Mouse (Mus musculus): ENCODE measurements at regions not wholly inside any gene's neighbourhood (a gene's known extent, or its start where the extent isn't known, plus 50 kb on each side); places are given as distances from the start of the nearest gene placed in this dataset.

DNA sequence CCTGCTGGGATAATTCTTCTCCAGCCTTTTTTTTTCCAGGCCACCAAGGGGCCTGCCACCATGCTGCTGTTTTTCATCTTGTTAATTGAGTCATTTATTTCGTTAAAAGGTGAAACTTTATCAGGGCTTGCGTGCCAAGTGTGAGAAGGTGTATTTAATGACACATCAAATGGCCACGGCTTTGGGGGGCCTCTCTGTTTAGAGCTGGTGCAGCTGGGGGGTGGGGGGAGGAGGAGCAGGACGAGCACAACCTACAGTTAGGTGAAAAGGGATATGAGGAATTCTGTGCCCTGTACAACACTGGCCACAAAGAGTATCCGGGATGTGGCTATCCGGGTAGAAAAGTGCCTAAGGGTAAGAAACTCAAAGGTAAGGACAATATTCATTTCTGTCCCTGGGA, 213.6 kb downstream of the Bcl11b start:
- H3K79me2 ChIP-seq (ENCODE audit: control insufficient read depth, insufficient read depth, low read length), result no peaks in the 10 kb centered on the region
- no peak for TF ChIP-seq CTCF (IDR thresholded peaks at IDR 0.05; ENCODE audit: low read depth, low read length)
- no peak for TF ChIP-seq POLR2A (IDR thresholded peaks at IDR 0.05; ENCODE audit: extremely low read depth, insufficient read depth, low read length)
- no peak overlapping the region for H3K27ac ChIP-seq (replicated peaks; ENCODE audit: insufficient read depth, low read depth, low read length)
- H3K9ac ChIP-seq (ENCODE audit: low read depth, low read length), result no peak overlapping the region
- H3K4me3 ChIP-seq (ENCODE audit: insufficient read depth, low read depth, low read length), result no peak overlapping the region
- no peaks in the 10 kb centered on the region for H3K4me1 ChIP-seq (ENCODE audit: control insufficient read depth, insufficient read depth, low read length)
- no peak for DNase-seq (ENCODE audit: extremely low read depth, low read depth, low spot score)
- H3K36me3 ChIP-seq (ENCODE audit: control insufficient read depth, insufficient read depth, low read length), result no peaks in the 10 kb centered on the region
- 55% methylated on average over 6 of the region's 6 CpGs for WGBS
- H3K27me3 ChIP-seq (ENCODE audit: control insufficient read depth, insufficient read depth, low read length), result no peaks in the 10 kb centered on the region

DNA sequence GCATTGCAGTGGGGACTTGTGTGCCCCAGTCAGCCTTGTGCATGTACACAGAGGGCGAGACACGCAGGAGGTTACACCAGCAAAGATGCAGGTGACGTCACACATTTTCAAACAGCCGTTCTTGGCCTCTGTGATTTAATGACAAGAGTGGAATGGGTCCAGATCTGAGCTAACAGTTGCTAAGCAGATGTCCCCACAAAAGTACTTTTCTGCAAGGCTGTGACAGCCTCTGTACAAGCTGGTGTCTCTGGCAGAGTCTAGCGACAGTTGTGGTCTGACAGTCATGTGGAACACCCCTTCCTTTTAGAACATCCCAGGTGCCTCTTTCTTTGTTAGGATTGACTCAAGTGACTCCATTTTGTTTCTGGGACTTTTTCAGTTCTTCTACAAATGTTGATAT, 203.1 kb downstream of the Bcl11b start:
- no peaks in the 10 kb centered on the region for H3K4me1 ChIP-seq (ENCODE audit: control insufficient read depth, insufficient read depth, low read length)
- H3K9ac ChIP-seq (ENCODE audit: low read depth, low read length), result no peak overlapping the region
- H3K27ac ChIP-seq (replicated peaks; ENCODE audit: insufficient read depth, low read depth, low read length), result no peak overlapping the region
- no peak for TF ChIP-seq CTCF (IDR thresholded peaks at IDR 0.05; ENCODE audit: low read depth, low read length)
- no peak for TF ChIP-seq POLR2A (IDR thresholded peaks at IDR 0.05; ENCODE audit: extremely low read depth, insufficient read depth, low read length)
- no peak overlapping the region for H3K4me3 ChIP-seq (ENCODE audit: insufficient read depth, low read depth, low read length)
- H3K27me3 ChIP-seq (ENCODE audit: control insufficient read depth, insufficient read depth, low read length), result no peaks in the 10 kb centered on the region
- no peaks in the 10 kb centered on the region for H3K79me2 ChIP-seq (ENCODE audit: control insufficient read depth, insufficient read depth, low read length)
- 83% methylated on average over 5 of the region's 5 CpGs for WGBS
- H3K36me3 ChIP-seq (ENCODE audit: control insufficient read depth, insufficient read depth, low read length), result no peaks in the 10 kb centered on the region
- DNase-seq (ENCODE audit: extremely low read depth, low read depth, low spot score), result no peak

DNA sequence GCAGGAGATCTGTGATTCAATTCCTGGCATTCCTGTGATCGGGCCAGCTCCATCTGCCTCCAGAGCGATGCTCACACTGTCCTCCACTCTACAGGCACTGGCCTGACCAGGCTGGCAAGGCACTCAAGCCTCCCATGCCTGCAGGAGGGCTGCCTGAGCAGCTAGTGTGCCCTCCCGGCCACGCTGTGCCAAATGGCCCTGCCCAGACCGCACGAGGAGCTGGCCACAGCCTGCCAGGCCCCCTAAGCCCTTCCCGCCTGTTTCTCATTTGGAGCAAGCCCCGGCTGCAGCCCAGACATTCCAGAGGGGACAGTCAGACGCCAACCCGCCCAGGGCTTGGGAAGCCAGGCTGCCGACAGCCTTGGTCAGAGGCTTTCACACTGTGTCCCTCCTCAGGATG, 195.8 kb downstream of the Bcl11b start:
- no peak for TF ChIP-seq CTCF (IDR thresholded peaks at IDR 0.05; ENCODE audit: low read depth, low read length)
- H3K9ac ChIP-seq (ENCODE audit: low read depth, low read length), result no peak overlapping the region
- DNase-seq (ENCODE audit: extremely low read depth, low read depth, low spot score), result no peak
- H3K79me2 ChIP-seq (ENCODE audit: control insufficient read depth, insufficient read depth, low read length), result no peaks in the 10 kb centered on the region
- WGBS, result 13% methylated on average over 11 of the region's 11 CpGs
- no peaks in the 10 kb centered on the region for H3K27me3 ChIP-seq (ENCODE audit: control insufficient read depth, insufficient read depth, low read length)
- H3K27ac ChIP-seq (replicated peaks; ENCODE audit: insufficient read depth, low read depth, low read length), result no peak overlapping the region
- no peaks in the 10 kb centered on the region for H3K4me1 ChIP-seq (ENCODE audit: control insufficient read depth, insufficient read depth, low read length)
- H3K36me3 ChIP-seq (ENCODE audit: control insufficient read depth, insufficient read depth, low read length), result no peaks in the 10 kb centered on the region
- no peak overlapping the region for H3K4me3 ChIP-seq (ENCODE audit: insufficient read depth, low read depth, low read length)

DNA sequence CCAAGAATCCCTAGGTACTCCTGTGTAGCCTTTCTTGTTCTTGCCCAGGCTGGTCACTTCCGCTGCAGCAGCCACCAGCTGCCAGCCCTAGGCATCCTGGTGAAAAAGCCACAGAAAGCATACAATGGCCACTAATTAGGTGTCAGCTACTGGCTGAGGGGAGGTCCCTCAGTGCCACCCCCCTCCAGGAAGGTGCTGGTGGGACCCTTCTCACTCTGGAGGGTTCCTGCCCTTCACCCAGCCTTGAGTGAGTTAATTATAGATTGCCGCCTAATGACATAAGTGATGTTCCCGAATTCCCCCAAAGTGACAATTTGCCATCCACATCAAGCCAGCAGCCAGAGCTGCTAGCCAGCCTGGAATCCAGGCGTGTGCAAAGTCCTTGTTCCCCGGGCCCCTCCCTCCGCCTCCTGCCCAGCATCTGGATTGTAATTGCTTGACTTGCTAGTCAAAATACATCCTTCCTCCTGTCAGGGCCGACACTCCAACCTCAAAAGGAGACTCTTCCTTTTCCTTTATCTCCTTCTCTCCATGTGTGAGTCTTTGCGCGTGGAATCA, 195.2 kb downstream of the Bcl11b start:
- Histone ChIP-seq H3K79me2 (ENCODE audit: control insufficient read depth, insufficient read depth, low read length) (no peaks in the 10 kb centered on the region), H3K27me3 (ENCODE audit: control insufficient read depth, insufficient read depth, low read length) (no peaks in the 10 kb centered on the region), H3K9ac (ENCODE audit: low read depth, low read length) (no peak overlapping the region), H3K36me3 (ENCODE audit: control insufficient read depth, insufficient read depth, low read length) (no peaks in the 10 kb centered on the region), H3K27ac (replicated peaks; ENCODE audit: insufficient read depth, low read depth, low read length) (no peak overlapping the region), H3K4me1 (ENCODE audit: control insufficient read depth, insufficient read depth, low read length) (no peaks in the 10 kb centered on the region), H3K4me3 (ENCODE audit: insufficient read depth, low read depth, low read length) (no peak overlapping the region)
- no peak for TF ChIP-seq CTCF (IDR thresholded peaks at IDR 0.05; ENCODE audit: low read depth, low read length)
- TF ChIP-seq POLR2A (IDR thresholded peaks at IDR 0.05; ENCODE audit: extremely low read depth, insufficient read depth, low read length), result no peak
- DNase-seq (ENCODE audit: extremely low read depth, low read depth, low spot score), result no peak
- WGBS, result 56% methylated on average over 9 of the region's 9 CpGs

DNA sequence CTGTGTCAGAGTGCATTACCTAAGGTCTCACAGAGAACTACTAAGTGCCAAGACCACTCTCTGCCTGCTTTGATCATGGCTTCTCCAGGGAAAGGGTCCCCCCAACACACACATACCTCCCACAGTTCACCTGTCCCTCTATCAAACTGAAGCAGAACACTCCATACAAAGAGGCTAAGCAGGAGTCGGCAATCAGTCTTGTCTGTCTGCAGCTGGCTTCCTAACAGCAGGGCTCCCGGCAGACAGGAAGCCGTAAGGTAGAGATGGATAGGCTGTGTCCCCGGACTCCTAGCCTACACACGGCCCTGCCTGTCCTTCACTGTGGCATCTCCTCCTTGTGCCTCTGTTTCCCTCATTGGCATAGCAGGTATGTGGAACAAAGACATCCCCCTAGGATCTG, 192.2 kb downstream of the Bcl11b start:
- no peak for TF ChIP-seq CTCF (IDR thresholded peaks at IDR 0.05; ENCODE audit: low read depth, low read length)
- TF ChIP-seq POLR2A (IDR thresholded peaks at IDR 0.05; ENCODE audit: extremely low read depth, insufficient read depth, low read length), result no peak
- Histone ChIP-seq H3K79me2 (ENCODE audit: control insufficient read depth, insufficient read depth, low read length) (no peaks in the 10 kb centered on the region), H3K27me3 (ENCODE audit: control insufficient read depth, insufficient read depth, low read length) (no peaks in the 10 kb centered on the region), H3K27ac (replicated peaks; ENCODE audit: insufficient read depth, low read depth, low read length) (no peak overlapping the region), H3K4me1 (ENCODE audit: control insufficient read depth, insufficient read depth, low read length) (no peaks in the 10 kb centered on the region), H3K36me3 (ENCODE audit: control insufficient read depth, insufficient read depth, low read length) (no peaks in the 10 kb centered on the region), H3K9ac (ENCODE audit: low read depth, low read length) (no peak overlapping the region), H3K4me3 (ENCODE audit: insufficient read depth, low read depth, low read length) (no peak overlapping the region)
- 72% methylated on average over 5 of the region's 5 CpGs for WGBS
- DNase-seq (ENCODE audit: extremely low read depth, low read depth, low spot score), result no peak

DNA sequence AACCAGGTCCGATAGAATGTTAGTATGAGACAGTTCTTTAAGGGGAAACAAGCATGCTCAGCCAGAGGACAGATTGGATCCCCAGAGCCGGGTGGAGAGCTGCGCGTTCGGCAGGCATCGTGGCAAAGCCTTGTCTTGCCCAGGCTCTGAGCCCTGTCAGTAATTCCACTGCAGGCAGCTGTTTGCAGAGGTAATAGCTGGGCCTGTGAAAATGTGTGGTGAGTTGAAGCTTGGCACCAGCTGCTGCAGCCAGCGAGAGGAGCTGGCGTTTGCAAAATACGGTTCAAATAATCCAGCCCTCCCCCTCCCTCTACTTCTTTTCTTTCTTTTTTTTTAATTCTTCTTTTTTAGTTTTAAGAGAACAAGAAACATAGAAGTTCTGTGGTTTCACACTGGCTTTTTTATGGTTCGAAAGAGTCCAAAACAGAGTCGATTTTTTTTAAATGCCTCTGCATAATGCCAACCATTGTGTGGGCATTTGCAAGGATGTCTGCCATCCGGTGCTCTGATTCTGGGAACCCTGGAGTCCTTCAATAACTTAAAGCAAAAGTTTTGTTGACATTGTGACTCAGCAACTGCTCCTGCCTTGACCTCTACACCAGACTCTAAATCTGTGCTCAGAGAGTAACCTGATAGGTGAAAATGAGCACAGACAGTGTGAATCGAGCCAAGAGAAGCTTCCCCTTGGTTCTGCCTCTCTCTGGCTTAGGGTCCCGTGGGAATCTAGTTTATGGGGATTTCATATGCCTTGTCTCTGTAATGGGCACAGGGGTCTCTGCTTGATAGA, 190.7 kb downstream of the Bcl11b start:
- Histone ChIP-seq H3K4me1 (ENCODE audit: control insufficient read depth, insufficient read depth, low read length) (no peaks in the 10 kb centered on the region), H3K4me3 (ENCODE audit: insufficient read depth, low read depth, low read length) (no peak overlapping the region), H3K27ac (replicated peaks; ENCODE audit: insufficient read depth, low read depth, low read length) (no peak overlapping the region), H3K36me3 (ENCODE audit: control insufficient read depth, insufficient read depth, low read length) (no peaks in the 10 kb centered on the region), H3K9ac (ENCODE audit: low read depth, low read length) (no peak overlapping the region), H3K27me3 (ENCODE audit: control insufficient read depth, insufficient read depth, low read length) (no peaks in the 10 kb centered on the region), H3K79me2 (ENCODE audit: control insufficient read depth, insufficient read depth, low read length) (no peaks in the 10 kb centered on the region)
- WGBS, result 59% methylated on average over 14 of the region's 14 CpGs
- no peak for TF ChIP-seq CTCF (IDR thresholded peaks at IDR 0.05; ENCODE audit: low read depth, low read length)
- TF ChIP-seq POLR2A (IDR thresholded peaks at IDR 0.05; ENCODE audit: extremely low read depth, insufficient read depth, low read length), result no peak
- no peak for DNase-seq (ENCODE audit: extremely low read depth, low read depth, low spot score)
